Mouse (Mus musculus): ENCODE measurements around the gene Apod.
"Not testable (repeated sequence)": the region's sequence is repeated elsewhere in the genome, so short reads cannot be mapped to it uniquely, and the experiment has no call there.

Apod gene

GRCm38 (mm10) chr16:31314497-31315233 lies at the start of gene Apod:
Gene Apod, minus strand, starts transcription at chr16:31314808.
- no peak for DNase-seq (ENCODE audit: low read depth, low spot score)

- DNase-seq (ENCODE audit: low read depth, low spot score), result no peak
Observed at GRCm38 (mm10) chr16:31363685-31364436, 49.3 kb upstream of the Apod start.

DNA sequence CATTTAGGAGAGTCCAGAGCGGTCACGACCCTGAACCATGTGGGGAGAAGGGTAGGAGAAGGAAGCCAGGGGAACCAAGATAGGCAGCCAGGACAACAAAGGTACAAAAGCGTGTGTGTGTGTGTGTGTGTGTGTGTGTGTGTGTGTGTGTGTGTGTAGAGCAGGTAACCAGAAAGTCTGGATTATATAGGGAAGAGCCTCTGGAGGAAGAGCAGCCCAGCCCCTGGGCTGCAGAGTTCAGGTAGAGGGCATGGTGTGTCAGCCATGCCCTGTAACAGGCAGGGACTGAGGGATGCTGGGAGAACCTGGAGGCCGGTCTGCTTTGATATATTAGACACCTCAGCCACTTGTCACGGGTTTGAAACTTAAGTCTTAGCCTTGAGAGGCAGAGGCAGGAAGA lies 44.9 kb upstream of the Apod start:
- DNase-seq (ENCODE audit: low read depth, low spot score), result no peak

DNA sequence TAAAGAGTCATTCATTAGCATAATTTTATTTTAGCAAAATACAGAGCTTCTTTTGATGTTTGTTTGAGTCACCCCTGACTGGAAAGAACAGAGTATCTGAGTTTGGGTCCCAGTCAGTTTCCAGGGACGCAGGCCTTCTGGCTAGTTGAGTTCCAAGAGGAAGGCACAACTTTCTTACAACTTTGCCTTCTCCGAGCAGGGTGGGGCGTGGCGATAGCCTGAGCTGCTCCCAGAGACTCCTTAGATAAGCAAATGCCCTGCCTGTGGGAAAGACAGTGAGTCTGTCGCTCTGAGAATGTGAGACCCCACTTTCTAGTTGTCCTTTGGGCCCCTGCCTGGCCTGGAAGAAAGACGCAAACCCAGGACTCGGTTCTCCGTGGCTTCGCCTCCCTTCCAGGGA lies 44.4 kb upstream of the Apod start:
- no peak for DNase-seq (ENCODE audit: low read depth, low spot score)

GRCm38 (mm10) chr16:31358576-31358975 lies 44.0 kb upstream of the Apod start:
- no peak for DNase-seq (ENCODE audit: low read depth, low spot score)

GRCm38 (mm10) chr16:31355882-31356281 lies 41.3 kb upstream of the Apod start:
- DNase-seq (ENCODE audit: low read depth, low spot score), result no peak

DNA sequence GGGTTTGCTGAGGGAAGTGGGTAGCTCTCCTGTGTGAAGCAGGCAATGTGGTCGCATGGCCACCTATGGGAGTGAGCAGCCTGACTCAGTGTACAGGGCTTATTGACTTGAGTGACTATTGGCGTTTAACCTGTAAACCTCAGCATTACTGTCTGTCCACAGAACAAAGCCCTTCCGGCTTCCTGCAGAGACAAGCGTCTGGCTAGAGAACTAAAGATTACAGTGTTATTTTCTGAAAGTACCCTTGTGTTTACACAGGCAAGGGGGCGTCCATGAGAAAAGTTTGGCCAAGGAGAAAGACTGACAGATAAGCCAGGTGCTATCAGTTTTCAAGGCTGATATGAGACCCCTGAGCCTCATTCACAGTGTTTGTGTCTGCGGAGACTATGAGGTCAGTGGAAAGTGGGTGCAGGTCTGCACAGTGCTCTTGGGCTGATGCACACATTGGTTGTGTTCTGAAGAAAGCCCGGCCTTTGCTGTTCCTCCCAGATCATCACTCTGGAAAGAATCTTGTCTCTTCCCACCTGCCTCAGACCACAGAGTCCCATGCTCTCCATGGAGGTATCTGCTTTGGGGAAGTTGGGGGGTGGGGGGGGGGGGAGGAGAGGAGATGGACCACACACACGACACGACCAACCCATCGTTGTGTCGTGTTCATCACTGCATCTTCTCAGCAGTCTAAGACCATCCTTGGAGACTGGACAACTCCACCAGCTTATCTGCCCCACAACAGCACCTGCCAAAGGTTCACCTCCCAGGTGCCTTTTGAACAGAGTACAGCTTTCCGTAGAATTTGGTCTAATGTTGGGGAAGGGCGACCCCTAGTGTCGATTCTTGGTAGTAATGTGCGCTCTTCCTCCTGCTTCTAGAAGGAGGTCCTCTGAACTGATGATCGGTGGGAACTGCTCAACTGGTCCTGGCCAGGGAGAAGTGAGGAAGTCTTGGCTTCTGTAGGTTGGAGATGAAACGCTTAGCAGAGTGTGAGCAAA lies 40.0 kb upstream of the Apod start:
- DNase-seq (ENCODE audit: low read depth, low spot score), result no peak

DNA sequence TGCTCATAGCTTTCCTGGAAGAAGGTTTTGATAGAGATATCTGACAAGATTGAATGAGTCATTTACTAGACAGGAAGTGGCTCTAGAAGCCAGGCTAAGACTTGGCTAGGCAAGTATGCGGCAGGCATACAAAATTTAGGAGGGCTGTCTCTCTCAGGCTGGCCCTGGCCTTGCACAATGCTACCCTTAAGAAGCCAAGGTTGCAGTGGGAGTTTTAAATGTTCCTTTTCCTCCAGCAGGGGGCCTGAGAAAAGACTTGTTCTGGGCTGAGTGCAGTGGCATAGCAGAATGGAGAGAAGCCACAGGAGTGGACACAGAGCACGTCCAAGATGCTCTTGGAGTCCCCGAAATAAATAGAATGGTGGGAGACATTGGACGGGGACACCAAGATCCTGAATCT lies 38.4 kb upstream of the Apod start:
- DNase-seq (ENCODE audit: low read depth, low spot score), result no peak

GRCm38 (mm10) chr16:31347581-31347980 lies 33.0 kb upstream of the Apod start:
- DNase-seq (ENCODE audit: low read depth, low spot score), result no peak

GRCm38 (mm10) chr16:31342966-31343365 lies 28.4 kb upstream of the Apod start:
- DNase-seq (ENCODE audit: low read depth, low spot score), result no peak

DNA sequence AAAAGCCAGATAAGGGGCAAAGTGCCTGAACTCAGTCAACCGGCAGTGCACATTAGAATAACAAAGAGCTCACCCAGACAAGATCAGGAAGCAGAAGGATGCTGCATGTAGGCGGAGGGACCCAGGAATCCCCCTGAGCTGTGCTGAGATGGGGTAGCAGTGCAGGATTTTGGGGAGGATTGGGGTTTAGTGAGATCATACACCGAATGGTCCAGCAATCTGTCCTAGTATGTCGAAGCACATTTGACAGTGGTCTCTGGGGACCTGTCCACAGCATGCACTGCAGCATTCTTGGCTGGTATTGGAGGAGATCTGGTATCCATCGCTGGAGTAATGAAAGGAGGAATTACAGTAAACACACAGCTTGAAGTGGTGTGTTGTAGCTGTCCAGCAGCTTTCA lies 27.9 kb upstream of the Apod start:
- DNase-seq (ENCODE audit: low read depth, low spot score), result no peak

DNA sequence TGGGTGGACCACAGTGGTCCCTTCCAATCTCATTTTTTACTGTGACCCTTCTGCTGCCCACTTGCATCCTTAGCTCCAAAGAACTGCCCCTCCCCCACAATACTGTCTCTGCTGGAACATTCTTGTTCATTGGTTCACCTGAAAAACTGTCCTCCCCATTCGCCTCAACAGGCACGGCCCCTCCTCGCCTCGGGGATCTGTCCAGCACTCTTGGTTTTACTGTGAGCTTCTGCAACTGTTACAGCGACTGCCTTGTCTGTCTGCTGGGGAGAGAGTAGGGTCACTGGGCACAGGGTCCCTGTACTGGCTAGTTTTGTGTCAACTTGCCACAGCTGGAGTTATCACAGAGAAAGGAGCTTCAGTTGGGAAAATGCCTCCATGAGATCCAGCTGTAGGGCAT lies 24.7 kb upstream of the Apod start:
- DNase-seq (ENCODE audit: low read depth, low spot score), result no peak

- DNase-seq (ENCODE audit: low read depth, low spot score), result no peak
Observed at GRCm38 (mm10) chr16:31337956-31338355, 23.3 kb upstream of the Apod start.

GRCm38 (mm10) chr16:31334796-31335195 lies 20.2 kb upstream of the Apod start:
- DNase-seq (ENCODE audit: low read depth, low spot score), result no peak

GRCm38 (mm10) chr16:31332586-31332985 lies 18.0 kb upstream of the Apod start:
- no peak for DNase-seq (ENCODE audit: low read depth, low spot score)

DNA sequence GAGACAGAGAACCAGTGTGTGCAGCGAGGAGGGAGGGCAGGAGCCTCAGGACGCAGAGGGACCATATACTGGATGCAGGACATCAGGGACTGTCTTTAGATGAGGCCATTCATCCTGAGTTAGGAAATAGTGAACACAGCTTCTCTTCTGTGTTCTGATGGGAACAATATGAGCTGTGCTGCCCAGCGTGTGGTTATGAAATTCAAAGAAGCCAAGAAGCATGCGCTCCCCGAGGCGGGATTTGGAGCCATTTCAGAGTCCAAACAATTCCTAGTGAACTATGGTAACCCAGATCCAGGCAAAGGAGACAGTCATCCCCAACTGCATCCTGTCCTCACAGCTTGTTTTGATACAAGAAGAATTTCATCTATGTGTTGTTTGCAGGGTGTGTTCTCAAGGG lies 16.4 kb upstream of the Apod start:
- DNase-seq (ENCODE audit: low read depth, low spot score), result not testable (repeated sequence)

- no peak for DNase-seq (ENCODE audit: low read depth, low spot score)
Observed at GRCm38 (mm10) chr16:31329668-31330067, 15.1 kb upstream of the Apod start.

- DNase-seq (ENCODE audit: low read depth, low spot score), result no peak
Observed at GRCm38 (mm10) chr16:31327891-31328290, 13.3 kb upstream of the Apod start.

DNA sequence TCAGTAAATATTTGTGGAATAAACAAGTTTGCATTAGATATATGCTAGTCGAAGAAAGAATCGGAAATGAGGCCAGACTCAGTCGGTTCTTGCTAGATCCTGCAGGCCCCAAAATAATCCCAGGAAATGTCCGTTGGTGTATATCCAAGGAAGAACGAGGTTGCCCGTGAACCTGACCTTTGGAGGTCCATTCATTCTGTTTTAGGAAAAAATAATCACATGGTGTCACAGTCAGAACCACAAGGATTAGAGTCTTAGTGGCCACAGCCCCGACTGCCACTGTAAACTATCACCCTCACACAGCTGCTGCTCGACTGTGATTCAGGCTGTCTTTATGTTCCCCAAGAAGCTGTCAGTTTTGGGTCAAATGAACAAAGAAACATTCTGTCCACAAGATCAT lies 12.8 kb upstream of the Apod start:
- DNase-seq (ENCODE audit: low read depth, low spot score), result no peak

DNA sequence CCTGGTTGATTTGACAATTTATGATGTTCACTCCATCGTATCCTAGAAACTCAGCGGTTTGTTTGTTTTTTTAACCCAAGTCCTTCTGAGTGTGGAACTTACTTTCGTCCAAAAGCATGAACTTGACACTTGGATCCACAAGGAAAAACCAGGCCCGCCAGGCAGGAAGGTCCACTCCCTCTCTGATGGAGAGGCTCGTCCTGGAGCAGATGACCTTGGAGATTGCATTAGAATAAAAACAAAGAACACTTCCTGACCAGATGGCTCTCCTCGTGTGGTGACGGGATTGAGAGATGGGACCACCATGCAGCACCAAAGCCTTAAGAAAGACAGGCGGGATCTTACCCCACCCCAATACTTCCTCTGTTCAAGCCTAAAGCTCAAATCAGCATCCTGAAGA lies 12.1 kb upstream of the Apod start:
- DNase-seq (ENCODE audit: low read depth, low spot score), result no peak

GRCm38 (mm10) chr16:31325966-31326365 lies 11.4 kb upstream of the Apod start:
- DNase-seq (ENCODE audit: low read depth, low spot score), result no peak

- no peak for DNase-seq (ENCODE audit: low read depth, low spot score)
Observed at GRCm38 (mm10) chr16:31325120-31325519, 10.5 kb upstream of the Apod start.

Measured in WW6 (cell line).